Mouse (Mus musculus) kidney, adult 8-10 months (tissue): ENCODE measurements at regions not wholly inside any gene's neighbourhood (a gene's known extent, or its start where the extent isn't known, plus 50 kb on each side); places are given as distances from the start of the nearest gene placed in this dataset.
A peak's percentile ranks its signal among the peaks of the same experiment; 100 is the strongest.
"Not testable (repeated sequence)": the region's sequence is repeated elsewhere in the genome, so short reads cannot be mapped to it uniquely, and the experiment has no call there.

Experiments
- DNase-seq, 2 experiments: peaks; one replicate each; pipeline ENCODE4 v3.0.0; 2022

- DNase-seq: no peak
These were observed 168.1 kb upstream of the Rgma start for GRCm38 (mm10) chr7:73206922-73207811.

DNA sequence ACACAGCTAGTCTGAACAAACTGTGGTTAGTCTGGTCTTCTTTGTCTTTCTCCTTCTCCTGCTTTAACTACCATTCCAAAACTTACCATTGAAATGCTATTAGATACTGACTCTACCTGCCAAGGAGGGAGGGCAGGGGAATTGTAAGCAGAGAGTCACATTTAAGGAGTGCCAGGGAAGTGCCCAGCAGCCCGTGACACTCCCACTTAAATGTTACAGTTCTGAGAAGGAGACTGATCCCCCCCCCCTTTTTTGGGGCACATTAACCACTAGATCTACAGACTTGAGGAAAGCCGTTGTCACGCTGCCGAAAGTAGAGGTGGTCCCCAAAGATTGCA is 166.9 kb upstream of the Rgma start:
- DNase-seq: no peak

DNA sequence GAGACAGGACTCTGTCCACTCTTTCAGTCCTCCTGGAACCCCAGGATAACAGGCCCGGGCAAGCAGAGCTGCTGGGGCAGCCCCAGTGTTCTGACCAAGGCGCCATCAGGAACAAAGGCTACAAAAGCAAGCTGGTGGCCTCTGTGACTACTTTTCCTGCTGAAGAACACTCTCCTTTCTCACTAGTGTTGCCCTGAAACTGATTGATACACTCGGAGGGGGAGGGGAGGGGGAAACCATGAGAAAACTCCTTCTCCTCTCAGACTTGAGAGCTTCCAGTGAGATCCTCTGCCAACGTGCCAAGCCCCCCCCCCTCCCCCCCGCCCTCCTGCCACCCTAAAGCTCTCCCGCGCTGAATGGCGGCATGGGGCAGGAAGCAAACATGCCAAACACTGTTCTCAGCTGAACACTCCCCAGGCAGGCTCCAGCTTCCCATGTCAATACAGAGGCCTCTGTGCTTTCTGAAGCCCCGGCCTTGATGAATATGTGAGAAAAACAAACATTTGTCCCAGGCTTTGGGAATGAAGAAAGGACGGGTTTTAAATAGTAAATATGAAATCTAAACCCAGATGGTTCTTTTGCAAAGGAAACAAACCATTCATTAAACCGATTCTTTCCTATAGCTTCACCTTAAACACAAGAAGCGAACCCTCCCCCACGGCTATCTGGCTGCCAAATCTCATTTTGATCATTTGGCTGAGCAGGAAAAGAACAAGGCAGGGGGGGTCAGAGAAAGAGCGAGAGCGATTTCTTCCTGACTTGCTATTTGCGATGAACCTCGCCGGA is 166.3 kb upstream of the Rgma start:
- DNase-seq: no peak

DNA sequence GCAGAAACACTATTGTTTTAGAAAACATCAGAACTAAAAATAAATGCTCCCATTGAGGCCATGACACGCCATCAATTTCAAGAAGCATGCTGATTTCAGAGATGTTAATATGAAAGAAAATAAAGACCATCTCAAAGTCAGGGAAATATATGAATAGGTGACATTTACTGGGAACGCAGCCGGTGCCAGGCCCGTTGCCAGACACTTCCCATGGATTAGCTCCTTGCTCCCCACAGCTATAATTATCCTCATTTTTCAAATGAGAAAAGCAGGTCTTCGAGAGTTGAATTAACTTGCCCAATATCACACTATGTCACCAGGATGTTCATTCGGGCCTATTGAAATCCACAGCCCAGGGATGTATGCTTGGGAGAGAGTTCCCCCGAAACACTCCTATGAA is 165.2 kb upstream of the Rgma start:
- no peak for DNase-seq

- no peak for DNase-seq
These were observed 152.9 kb upstream of the Rgma start for GRCm38 (mm10) chr7:73222237-73222915.

DNA sequence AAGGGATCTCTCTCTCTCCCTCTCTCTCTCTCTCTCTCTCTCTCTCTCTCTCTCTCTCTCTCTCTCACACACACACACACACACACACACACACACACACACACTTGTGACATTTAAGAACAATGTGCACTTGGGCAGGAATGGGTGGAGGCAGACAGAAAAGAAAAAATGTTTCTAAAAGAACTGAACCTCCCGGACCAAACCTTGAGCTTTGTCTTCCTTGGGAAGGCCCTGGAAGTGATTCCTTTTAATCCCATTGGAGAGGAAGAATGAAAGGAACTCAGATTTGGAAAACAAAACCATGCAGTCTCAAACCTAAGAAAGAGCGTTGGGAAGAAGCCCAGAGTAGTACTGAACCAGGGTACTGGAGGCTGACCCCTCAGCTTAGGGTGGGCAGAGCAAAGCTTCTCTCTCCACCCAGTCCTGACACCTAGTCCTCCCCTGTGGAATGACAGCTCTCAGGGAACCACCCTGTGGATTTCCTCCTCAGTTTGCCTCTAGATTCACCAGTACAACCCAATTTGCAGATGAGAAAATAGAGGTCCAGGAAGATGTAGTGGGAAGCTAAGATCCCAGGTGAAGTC is 152.3 kb upstream of the Rgma start:
- DNase-seq: no peak

GRCm38 (mm10) chr7:73233539-73234158 is 141.7 kb upstream of the Rgma start:
- no peak for DNase-seq

DNA sequence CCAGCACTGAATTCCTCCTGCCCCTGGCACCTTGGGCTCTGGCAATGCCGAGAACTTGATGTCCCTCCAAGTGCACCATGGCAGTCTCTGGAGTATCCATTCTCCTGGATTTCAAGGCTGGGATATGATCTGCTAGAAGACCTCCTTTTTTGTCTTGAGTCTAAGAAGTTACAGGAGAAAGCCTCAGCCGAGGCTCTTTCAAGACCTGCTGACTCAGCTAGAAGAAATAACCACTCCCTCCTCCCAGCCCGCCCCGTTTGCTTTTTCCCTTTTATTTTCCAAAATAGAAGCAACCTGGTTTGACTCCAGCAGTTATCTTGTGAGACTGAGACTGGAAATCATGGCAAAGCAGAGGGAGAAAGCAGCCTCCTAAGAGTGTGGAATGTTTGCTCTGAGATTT is 136.8 kb upstream of the Rgma start:
- no peak for DNase-seq

- DNase-seq: no peak
These were observed 131.5 kb upstream of the Rgma start for GRCm38 (mm10) chr7:73243591-73244355.

GRCm38 (mm10) chr7:73245431-73245830 is 129.9 kb upstream of the Rgma start:
- no peak for DNase-seq

DNA sequence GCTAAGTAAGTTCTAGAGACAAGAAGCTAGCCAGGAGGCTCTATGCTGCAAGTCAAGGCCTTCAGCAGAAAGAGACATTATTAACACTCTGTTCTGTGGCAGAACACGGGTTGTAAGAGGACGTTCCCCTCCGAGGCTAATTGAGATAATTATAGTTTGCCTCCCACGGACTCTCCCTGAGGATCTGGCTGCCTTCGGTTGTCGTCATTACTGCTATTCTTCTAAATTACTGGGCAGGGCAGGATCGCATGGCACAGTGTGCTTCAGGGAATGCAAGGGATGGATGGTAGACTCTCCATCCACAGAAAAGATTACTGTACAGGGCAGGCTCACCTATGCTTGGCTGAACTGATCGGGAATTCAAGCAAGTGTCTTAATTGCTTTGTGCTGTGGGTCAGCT is 124.7 kb upstream of the Rgma start:
- no peak for DNase-seq

DNA sequence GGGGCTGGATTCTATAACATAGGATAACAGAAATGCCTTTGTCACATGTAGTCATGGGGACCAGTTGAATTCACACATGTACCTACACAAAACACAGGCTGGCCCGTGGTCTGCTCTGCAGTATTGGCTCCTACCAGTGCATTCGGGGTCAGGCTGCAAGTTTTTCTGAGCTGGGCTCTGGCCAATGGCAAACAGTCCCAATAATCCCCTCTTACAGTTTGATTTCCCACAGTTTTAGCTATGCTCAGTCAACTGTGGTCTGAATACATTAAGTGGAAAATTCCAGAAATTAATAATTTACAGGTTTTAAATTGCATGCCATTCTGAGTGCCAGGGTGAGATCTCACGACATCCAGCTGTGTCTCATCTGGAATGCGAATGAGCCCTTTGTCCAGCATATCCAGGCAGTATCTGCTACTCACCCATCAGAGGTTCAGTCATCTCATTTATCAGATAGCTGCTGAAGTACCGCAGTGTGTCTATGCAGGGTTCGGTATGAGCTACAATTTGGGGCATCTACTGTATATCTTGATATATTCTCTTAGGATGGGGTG is 124.0 kb upstream of the Rgma start:
- DNase-seq: no peak

GRCm38 (mm10) chr7:73254972-73255371 is 120.3 kb upstream of the Rgma start:
- not testable (repeated sequence) for DNase-seq

DNA sequence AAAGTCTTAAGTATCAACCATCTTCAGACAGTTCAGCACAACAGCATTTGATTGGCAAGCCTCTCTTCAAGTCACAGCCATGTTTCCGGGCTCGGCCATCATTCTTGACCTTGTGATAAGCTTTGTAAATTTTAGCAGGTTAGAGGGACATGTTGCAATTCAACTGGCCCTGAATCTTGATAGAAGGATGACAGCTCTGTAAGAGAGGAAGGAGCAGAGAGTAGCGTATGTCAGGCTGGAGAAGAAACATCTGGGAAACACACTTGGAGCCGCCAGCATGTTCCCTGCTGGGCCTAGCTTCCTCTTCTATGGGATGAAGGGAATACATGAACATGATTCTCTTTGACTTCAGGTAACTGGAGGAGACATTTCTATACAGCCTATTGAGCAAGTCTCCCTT is 115.2 kb upstream of the Rgma start:
- no peak for DNase-seq

- DNase-seq: no peak
These were observed 113.6 kb upstream of the Rgma start for GRCm38 (mm10) chr7:73261750-73262149.

DNA sequence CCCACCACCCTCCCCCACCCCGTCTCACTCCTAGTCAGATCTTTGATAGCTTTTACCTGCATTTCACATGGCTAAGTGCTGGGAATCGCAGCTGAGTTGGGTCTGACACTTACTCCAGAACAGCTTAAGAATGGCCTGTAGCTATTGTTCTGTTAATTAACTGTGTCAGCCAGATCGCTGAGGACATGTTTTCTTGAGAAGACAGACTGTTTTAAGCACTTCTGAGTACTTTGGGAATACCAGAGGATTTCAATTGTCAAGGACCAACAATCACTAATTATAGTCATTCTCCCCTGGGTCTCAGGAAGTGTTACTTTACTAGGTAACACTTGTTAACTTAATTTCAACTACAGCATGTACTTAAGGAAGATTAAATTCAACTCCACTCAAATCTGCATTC is 112.8 kb upstream of the Rgma start:
- DNase-seq: no peak

DNA sequence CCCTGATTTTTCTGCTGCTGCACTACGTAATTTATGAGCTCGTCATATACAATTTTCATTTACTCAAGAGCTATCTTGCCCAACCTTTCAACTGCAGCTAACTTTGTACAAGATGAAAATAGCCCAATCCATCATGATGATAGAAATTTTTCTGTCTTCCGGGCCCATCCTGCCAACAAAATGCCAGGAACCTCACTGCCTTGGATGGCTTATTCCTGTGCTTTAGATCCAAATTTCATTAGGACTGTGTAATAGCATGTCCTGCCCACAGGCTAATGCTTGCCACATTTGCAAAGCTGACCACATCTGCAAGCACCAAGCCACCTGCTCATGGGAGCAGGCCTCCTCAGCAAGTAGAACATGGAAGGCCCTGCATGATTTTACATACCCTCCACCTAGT is 105.7 kb upstream of the Rgma start:
- no peak for DNase-seq

DNA sequence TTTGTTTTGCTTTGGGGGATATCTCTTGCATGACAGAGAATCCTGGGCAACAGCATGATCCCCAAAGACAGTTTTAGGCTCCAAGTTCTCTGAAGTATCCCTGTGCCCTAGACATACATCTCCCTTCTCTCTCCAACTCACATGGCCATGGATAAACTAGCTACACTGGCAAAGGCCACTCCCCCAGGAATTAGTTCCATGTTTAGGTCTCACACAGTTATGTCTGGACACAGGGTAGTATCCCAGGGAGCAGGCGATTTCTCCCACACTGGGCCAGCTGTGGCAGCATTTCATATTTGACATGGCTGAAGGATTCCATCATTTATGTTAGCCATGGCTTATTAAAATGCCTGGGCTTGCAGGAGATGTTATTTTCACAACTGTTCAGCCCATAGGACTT is 102.5 kb upstream of the Rgma start:
- no peak for DNase-seq

DNA sequence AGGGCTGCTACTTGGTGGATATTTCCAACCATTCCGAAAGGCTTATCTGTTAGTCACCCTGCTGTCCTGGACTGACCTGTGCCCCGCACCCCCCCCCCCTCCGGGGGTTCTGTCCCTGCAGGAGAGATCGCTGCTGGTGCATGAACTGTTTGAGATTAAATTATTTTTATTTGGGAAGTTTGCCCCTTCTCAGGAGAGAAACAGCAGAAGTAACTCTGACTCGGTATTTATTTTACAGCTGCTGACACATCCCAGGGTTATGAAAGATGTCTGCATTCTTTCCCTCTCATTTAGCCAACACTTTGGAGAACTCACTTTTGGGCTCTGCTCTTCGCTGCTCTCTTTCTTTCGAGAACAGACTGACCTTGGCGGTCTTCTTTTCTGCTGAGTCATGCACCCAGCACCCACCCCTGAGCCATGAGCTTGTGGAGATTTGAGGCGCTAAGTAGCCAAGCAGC is 99.5 kb upstream of the Rgma start:
- DNase-seq: peak in 1 of 2 experiments; percentile 4

DNA sequence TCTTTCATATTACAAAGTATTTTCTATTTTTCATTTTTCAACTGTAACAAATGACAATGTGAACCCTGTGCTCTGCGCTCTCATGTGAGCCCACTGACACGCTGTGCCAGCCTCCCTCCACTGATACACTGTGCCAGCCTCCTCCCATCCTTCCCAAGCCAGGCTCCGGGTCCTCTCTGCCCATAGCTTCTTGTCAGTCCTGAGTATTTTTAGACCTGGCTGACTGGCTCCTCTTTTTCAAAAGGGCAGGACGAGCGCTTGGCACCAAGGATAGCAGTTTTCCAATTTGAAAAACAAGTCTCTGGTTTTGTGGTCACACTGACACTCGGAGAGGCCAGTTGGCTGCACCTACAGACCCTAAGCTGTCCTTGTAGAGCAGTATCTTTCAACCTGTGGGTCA is 96.7 kb upstream of the Rgma start:
- no peak for DNase-seq

GRCm38 (mm10) chr7:73279936-73280445 is 95.3 kb upstream of the Rgma start:
- DNase-seq: no peak
